Mouse (Mus musculus): ENCODE data around the gene Crtc3.

Gene Crtc3

GRCm38 (mm10) chr7:80688556-80689220 lies at the start of gene Crtc3:
Crtc3 (minus strand) TSS chr7:80688877.
- DNase-seq (ENCODE audit: low read depth, low spot score) = peak; percentile 74
- Histone ChIP-seq H3K36me3 (ENCODE audit: control insufficient read depth, insufficient read depth, low read length, poor library complexity, severe bottlenecking) (no peaks in the 10 kb centered on the region), H3K27me3 (ENCODE audit: control insufficient read depth, insufficient read depth, low read length, poor library complexity, severe bottlenecking) (no peaks in the 10 kb centered on the region)

DNA sequence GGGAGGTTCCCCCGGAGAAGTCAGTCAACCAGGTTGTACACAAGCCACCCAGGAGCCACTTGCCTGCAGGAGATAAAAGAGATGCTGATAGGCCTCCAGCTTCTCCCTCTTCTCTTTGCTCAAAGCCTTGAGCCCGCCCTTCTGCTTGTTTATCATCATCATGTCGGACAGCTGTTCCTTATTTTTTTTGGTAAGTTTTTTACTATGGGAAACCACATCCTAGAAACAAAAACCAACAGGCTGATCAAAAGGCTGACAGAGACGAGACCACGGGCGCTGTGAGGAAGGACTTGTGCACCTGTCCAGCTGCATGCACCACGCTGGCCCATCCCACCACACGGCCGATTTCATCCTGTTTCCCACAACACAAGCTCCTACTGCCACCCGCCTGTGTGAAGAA lies 47.5 kb upstream of the Crtc3 start:
- no peaks in the 10 kb centered on the region for H3K27me3 ChIP-seq (ENCODE audit: control insufficient read depth, insufficient read depth, low read length, poor library complexity, severe bottlenecking)
- no peak for DNase-seq (ENCODE audit: low read depth, low spot score)

GRCm38 (mm10) chr7:80732986-80733385 lies 44.3 kb upstream of the Crtc3 start:
- Histone ChIP-seq H3K27me3 (ENCODE audit: control insufficient read depth, insufficient read depth, low read length, poor library complexity, severe bottlenecking) (no peaks in the 10 kb centered on the region), H3K36me3 (ENCODE audit: control insufficient read depth, insufficient read depth, low read length, poor library complexity, severe bottlenecking) (peaks cover 27% of the 10 kb centered on the region)
- no peak for DNase-seq (ENCODE audit: low read depth, low spot score)

More for the DNA sequence above, 47.5 kb upstream of the Crtc3 start:
- H3K36me3 ChIP-seq (ENCODE audit: control insufficient read depth, insufficient read depth, low read length, poor library complexity, severe bottlenecking) = peaks cover 31% of the 10 kb centered on the region

GRCm38 (mm10) chr7:80729662-80730061 lies 41.0 kb upstream of the Crtc3 start:
- Histone ChIP-seq H3K27me3 (ENCODE audit: control insufficient read depth, insufficient read depth, low read length, poor library complexity, severe bottlenecking) (no peaks in the 10 kb centered on the region), H3K36me3 (ENCODE audit: control insufficient read depth, insufficient read depth, low read length, poor library complexity, severe bottlenecking) (peaks cover 32% of the 10 kb centered on the region)
- DNase-seq (ENCODE audit: low read depth, low spot score) = peak; percentile 78

- H3K36me3 ChIP-seq (ENCODE audit: control insufficient read depth, insufficient read depth, low read length, poor library complexity, severe bottlenecking) = peaks cover 43% of the 10 kb centered on the region
- no peak for DNase-seq (ENCODE audit: low read depth, low spot score)
- H3K27me3 ChIP-seq (ENCODE audit: control insufficient read depth, insufficient read depth, low read length, poor library complexity, severe bottlenecking) = no peaks in the 10 kb centered on the region
Observed at GRCm38 (mm10) chr7:80721041-80721440, 32.4 kb upstream of the Crtc3 start.

DNA sequence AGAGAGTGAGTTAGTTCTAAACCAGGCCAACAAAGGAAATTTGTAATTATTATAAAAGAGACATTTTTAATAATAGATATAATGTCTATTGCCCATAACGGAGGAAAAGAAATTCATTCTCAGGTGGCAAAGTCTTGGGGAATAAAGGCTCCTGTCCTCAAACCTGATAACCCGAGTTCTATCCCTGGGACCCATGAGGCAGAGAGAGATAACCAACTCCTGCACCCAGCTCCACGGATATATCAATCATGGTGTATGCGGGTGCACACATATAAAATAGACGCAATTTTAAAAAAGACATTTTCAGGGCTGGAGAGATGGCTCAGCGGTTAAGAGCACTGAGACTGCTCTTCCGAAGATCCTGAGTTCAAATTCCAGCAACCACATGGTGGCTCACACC lies 30.9 kb upstream of the Crtc3 start:
- Histone ChIP-seq H3K36me3 (ENCODE audit: control insufficient read depth, insufficient read depth, low read length, poor library complexity, severe bottlenecking) (peaks cover 43% of the 10 kb centered on the region), H3K27me3 (ENCODE audit: control insufficient read depth, insufficient read depth, low read length, poor library complexity, severe bottlenecking) (no peaks in the 10 kb centered on the region)
- no peak for DNase-seq (ENCODE audit: low read depth, low spot score)

DNA sequence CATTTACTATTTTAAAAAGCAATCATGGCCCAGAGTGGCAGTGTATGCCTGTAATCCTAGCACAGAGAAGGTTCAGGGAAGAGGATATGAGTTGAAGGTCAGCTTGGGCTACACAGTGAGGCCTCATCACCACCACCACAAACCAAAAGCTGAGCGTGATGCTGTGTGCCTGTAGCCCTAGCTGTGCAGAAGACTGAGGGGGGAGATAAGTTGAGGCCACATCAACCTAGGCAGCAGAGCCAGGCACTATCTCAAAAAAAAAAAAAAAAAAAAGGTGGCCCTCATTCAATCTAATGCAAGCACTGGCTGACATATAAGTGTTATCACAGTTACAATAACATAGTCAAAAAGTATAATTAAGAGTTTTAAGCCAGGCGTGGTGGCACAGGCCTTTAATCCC lies 30.4 kb upstream of the Crtc3 start:
- Histone ChIP-seq H3K36me3 (ENCODE audit: control insufficient read depth, insufficient read depth, low read length, poor library complexity, severe bottlenecking) (peaks cover 44% of the 10 kb centered on the region), H3K27me3 (ENCODE audit: control insufficient read depth, insufficient read depth, low read length, poor library complexity, severe bottlenecking) (no peaks in the 10 kb centered on the region)
- no peak for DNase-seq (ENCODE audit: low read depth, low spot score)

DNA sequence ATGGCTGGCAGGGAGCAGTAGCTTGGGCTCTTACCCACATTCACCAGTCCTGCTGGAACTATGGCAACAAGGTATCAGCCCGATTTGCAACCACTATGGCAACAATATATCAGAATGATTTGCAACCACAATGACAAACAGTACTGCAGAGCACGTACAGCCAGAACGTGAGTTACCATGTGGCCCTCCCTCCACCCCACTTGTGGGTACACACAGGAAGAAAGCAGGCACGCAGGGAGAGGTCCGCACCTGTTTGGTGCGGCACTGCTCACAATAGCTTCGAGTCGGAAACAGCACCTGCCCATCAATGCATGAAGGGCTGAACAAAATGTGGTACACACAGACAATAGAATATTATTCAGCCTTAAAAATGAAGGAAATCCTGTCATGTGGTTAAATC lies 29.8 kb upstream of the Crtc3 start:
- peaks cover 41% of the 10 kb centered on the region for H3K36me3 ChIP-seq (ENCODE audit: control insufficient read depth, insufficient read depth, low read length, poor library complexity, severe bottlenecking)
- H3K27me3 ChIP-seq (ENCODE audit: control insufficient read depth, insufficient read depth, low read length, poor library complexity, severe bottlenecking) = no peaks in the 10 kb centered on the region
- peak; percentile 54 for DNase-seq (ENCODE audit: low read depth, low spot score)

GRCm38 (mm10) chr7:80716758-80717157 lies 28.1 kb upstream of the Crtc3 start:
- DNase-seq (ENCODE audit: low read depth, low spot score) = no peak
- Histone ChIP-seq H3K27me3 (ENCODE audit: control insufficient read depth, insufficient read depth, low read length, poor library complexity, severe bottlenecking) (no peaks in the 10 kb centered on the region), H3K36me3 (ENCODE audit: control insufficient read depth, insufficient read depth, low read length, poor library complexity, severe bottlenecking) (peaks cover 41% of the 10 kb centered on the region)

DNA sequence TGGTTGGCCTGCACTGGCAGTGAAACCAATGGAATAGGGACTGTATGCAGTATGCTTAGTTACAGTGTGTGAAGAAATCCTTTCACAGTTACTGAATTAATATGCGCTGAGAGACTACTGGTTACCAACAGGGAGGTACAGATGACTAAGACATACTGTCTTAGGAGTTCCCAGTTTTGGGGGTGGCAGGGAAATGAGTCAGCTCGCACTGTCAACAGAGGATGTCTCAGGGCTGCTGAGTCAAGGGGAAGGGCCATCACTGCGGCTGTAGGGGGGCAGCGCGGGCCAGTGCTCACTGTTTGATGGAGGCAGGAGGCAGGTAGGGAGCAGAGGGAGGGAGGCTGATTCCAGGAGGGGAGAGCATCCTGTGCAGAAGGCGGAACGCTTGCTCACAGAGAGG lies 26.6 kb upstream of the Crtc3 start:
- H3K27me3 ChIP-seq (ENCODE audit: control insufficient read depth, insufficient read depth, low read length, poor library complexity, severe bottlenecking) = no peaks in the 10 kb centered on the region
- H3K36me3 ChIP-seq (ENCODE audit: control insufficient read depth, insufficient read depth, low read length, poor library complexity, severe bottlenecking) = peaks cover 32% of the 10 kb centered on the region
- no peak for DNase-seq (ENCODE audit: low read depth, low spot score)

- H3K27me3 ChIP-seq (ENCODE audit: control insufficient read depth, insufficient read depth, low read length, poor library complexity, severe bottlenecking) = no peaks in the 10 kb centered on the region
- peaks cover 23% of the 10 kb centered on the region for H3K36me3 ChIP-seq (ENCODE audit: control insufficient read depth, insufficient read depth, low read length, poor library complexity, severe bottlenecking)
- no peak for DNase-seq (ENCODE audit: low read depth, low spot score)
Observed at GRCm38 (mm10) chr7:80711496-80711895, 22.8 kb upstream of the Crtc3 start.

DNA sequence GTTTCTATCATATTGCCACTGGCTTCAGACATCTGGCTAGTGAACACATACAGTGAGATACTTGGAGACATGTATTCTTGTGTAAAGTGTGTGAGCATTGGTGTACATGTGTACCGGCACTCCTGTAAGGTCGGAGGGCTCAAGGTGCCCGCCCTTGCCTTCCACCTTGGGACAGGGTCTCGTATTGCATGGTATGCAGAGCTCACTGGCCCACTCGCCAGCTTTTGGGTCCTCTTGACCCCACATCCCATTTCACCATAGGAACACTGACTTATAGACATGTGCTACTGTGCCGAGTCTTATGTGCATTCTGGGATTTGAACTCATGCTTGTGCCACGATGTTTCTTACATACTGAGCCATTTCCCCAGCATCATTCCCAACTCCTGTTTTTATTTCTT lies 21.7 kb upstream of the Crtc3 start:
- Histone ChIP-seq H3K27me3 (ENCODE audit: control insufficient read depth, insufficient read depth, low read length, poor library complexity, severe bottlenecking) (no peaks in the 10 kb centered on the region), H3K36me3 (ENCODE audit: control insufficient read depth, insufficient read depth, low read length, poor library complexity, severe bottlenecking) (peaks cover 14% of the 10 kb centered on the region)
- DNase-seq (ENCODE audit: low read depth, low spot score) = no peak

DNA sequence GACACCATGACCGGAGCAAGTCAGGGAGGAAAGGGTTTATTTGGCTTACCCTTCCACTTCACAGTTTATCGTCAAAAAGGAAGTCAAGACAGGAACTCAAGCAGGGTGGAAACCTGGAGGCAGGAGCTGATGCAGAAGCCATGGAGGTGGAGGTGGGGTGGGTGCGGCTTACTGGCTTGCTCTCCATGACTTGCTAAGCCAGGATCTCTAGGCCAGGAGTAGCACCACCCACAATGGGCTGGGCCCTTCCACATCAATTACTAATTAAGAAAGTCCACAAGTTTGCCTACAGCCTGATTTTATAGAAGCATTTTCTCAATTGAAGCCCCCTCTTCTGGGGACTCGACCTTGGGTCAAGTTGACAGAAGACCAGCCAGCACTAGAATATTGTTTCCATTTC lies 15.4 kb upstream of the Crtc3 start:
- H3K27me3 ChIP-seq (ENCODE audit: control insufficient read depth, insufficient read depth, low read length, poor library complexity, severe bottlenecking) = no peaks in the 10 kb centered on the region

DNA sequence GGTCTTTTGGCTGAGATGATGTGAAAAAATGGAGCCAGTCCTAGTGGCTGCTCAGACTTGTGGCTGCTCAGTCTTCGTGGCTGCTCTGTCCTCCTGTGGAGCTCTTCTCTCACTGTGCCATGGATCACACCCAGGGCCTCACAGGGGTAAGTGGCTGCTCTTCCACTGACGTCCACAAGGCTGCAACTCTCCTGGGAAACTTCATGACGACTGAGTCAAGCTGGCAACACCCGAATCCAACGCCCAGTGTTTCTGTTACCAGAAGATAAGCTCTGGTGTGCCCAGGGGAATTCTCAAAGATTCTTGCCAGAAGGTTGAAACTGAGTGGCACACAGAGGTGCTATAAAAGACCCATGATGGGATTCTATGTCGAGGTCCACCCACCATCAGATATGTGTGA lies 13.8 kb upstream of the Crtc3 start:
- H3K36me3 ChIP-seq (ENCODE audit: control insufficient read depth, insufficient read depth, low read length, poor library complexity, severe bottlenecking) = no peaks in the 10 kb centered on the region
- H3K27me3 ChIP-seq (ENCODE audit: control insufficient read depth, insufficient read depth, low read length, poor library complexity, severe bottlenecking) = no peaks in the 10 kb centered on the region
- no peak for DNase-seq (ENCODE audit: low read depth, low spot score)

More for the DNA sequence above, 15.4 kb upstream of the Crtc3 start:
- DNase-seq (ENCODE audit: low read depth, low spot score) = no peak
- no peaks in the 10 kb centered on the region for H3K36me3 ChIP-seq (ENCODE audit: control insufficient read depth, insufficient read depth, low read length, poor library complexity, severe bottlenecking)

DNA sequence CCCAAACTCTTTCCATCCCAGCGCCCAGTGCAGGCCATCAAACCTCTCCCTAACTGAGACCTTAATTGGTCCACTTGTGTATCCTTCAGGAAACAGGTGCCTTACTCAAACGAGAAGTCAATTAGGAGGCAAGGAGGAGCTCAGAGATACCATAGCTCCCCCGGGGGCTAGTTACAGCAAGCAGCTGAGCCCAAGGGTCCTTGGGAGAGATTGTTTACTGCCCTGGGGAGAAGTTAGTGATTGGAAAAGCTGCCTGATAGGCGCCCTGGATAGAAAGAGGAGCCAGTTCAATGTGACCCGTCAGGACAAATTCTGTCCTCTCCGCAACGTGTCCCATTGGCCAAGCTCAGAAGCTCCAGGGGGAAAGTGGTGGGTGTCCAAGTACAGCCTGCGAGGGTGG lies 11.0 kb upstream of the Crtc3 start:
- Histone ChIP-seq H3K36me3 (ENCODE audit: control insufficient read depth, insufficient read depth, low read length, poor library complexity, severe bottlenecking) (no peaks in the 10 kb centered on the region), H3K27me3 (ENCODE audit: control insufficient read depth, insufficient read depth, low read length, poor library complexity, severe bottlenecking) (no peaks in the 10 kb centered on the region)
- DNase-seq (ENCODE audit: low read depth, low spot score) = no peak

- Histone ChIP-seq H3K36me3 (ENCODE audit: control insufficient read depth, insufficient read depth, low read length, poor library complexity, severe bottlenecking) (no peaks in the 10 kb centered on the region), H3K27me3 (ENCODE audit: control insufficient read depth, insufficient read depth, low read length, poor library complexity, severe bottlenecking) (no peaks in the 10 kb centered on the region)
- no peak for DNase-seq (ENCODE audit: low read depth, low spot score)
Observed at GRCm38 (mm10) chr7:80698940-80699339, 10.3 kb upstream of the Crtc3 start.

Data from splenic B cell, adult 2 months (primary cell).